Mouse (Mus musculus) layer of hippocampus, postnatal 14 days (tissue): ENCODE data around the gene Lcn11. TPM values are rescaled to one million over a fixed set of nuclear protein-coding genes. Genes with fewer than 3 reads are reported as not detected.

ENCODE experiments used
- DNase-seq, 2 experiments: peaks; one replicate each; pipeline ENCODE4 v3.0.0; 2021 to 2022; ENCODE audit warnings: low spot score in 2 of 2, mixed read lengths in 1 of 2
- total RNA-seq, 2 experiments: library from RNA; stranded (reverse); gene quantifications; 2 replicates each; pipeline ENCODE4 v1.2.3; 2021

Gene Lcn11
- total RNA-seq, 2 experiments from 2014 or later = not detected

- no peak for DNase-seq
Observed at GRCm38 (mm10) chr2:25824751-25825150, 47.9 kb downstream of the Lcn11 start.

GRCm38 (mm10) chr2:25828344-25828947, 51.6 kb downstream of the Lcn11 start:
- DNase-seq = no peak

Other genes starting within 250 kb of the Lcn11 start
- gene Traf2, start 230.1 kb upstream of the Lcn11 start, total RNA-seq = 10 to 100 TPM in 1 of 2 experiments, 1 to 10 TPM in 1; 9.8 to 11.1 TPM
- gene Edf1, start 219.2 kb upstream of the Lcn11 start, total RNA-seq = 100 to 1,000 TPM; 214 to 226 TPM
- gene Mamdc4, start 202.2 kb upstream of the Lcn11 start, total RNA-seq = 1 to 10 TPM; 1.7 to 2.6 TPM
- gene Phpt1, start 201.8 kb upstream of the Lcn11 start, total RNA-seq = 10 to 100 TPM; 81.2 to 83.8 TPM
- 100 to 1,000 TPM in 1 of 2 experiments, 10 to 100 TPM in 1; 99.8 to 103 TPM for gene Ajm1, start 195.3 kb upstream of the Lcn11 start, total RNA-seq
- gene Rabl6, start 168.5 kb upstream of the Lcn11 start, total RNA-seq = 100 to 1,000 TPM; 105 to 107 TPM
- not detected for gene Ccdc183, start 159.3 kb upstream of the Lcn11 start, total RNA-seq
- gene Tmem141, start 155.0 kb upstream of the Lcn11 start, total RNA-seq = 10 to 100 TPM; 25.0 TPM
- 1 to 10 TPM; 1.0 to 1.4 TPM for gene Fcna, start 149.0 kb upstream of the Lcn11 start, total RNA-seq
- gene Lcn8, start 123.9 kb upstream of the Lcn11 start, total RNA-seq = not detected
- gene Lcn5, start 119.1 kb upstream of the Lcn11 start, total RNA-seq = not detected
- gene Lcn6, start 100.2 kb upstream of the Lcn11 start, total RNA-seq = not detected
- gene Lcn10, start 94.3 kb upstream of the Lcn11 start, total RNA-seq = not detected
- gene Obp2a, start 77.0 kb upstream of the Lcn11 start, total RNA-seq = not detected
- 10 to 100 TPM; 80.9 to 82.5 TPM for gene Bmyc, start 70.3 kb upstream of the Lcn11 start, total RNA-seq
- not detected for gene Obp2b, start 40.0 kb upstream of the Lcn11 start, total RNA-seq
- not detected for gene Lcn3, start 11.4 kb upstream of the Lcn11 start, total RNA-seq
- gene Gm13539, start 5.2 kb downstream of the Lcn11 start, total RNA-seq = not detected
- not detected for gene Glt6d1, start 38.8 kb downstream of the Lcn11 start, total RNA-seq
- not detected for gene Lcn9, start 46.1 kb downstream of the Lcn11 start, total RNA-seq
- not detected for gene Sohlh1, start 70.2 kb downstream of the Lcn11 start, total RNA-seq
- gene Kcnt1, start 86.7 kb downstream of the Lcn11 start, total RNA-seq = 10 to 100 TPM; 43.8 to 69.9 TPM
- gene Camsap1, start 206.3 kb downstream of the Lcn11 start, total RNA-seq = 100 to 1,000 TPM; 120 to 125 TPM
- gene Ubac1, start 244.7 kb downstream of the Lcn11 start, total RNA-seq = 10 to 100 TPM; 71.3 to 74.0 TPM